Mouse (Mus musculus) testis, postnatal 14 days (tissue): ENCODE measurements at regions not wholly inside any gene's neighbourhood (a gene's known extent, or its start where the extent isn't known, plus 50 kb on each side); places are given as distances from the start of the nearest gene placed in this dataset.

Source experiments
- DNase-seq: peaks from one replicate; pipeline ENCODE4 v3.0.0; 2021; ENCODE audit warnings: low spot score

- DNase-seq = no peak
Measured at GRCm38 (mm10) chr8:12503344-12503743, 69.5 kb upstream of the Spaca7 start.

GRCm38 (mm10) chr8:12504240-12504639 is 68.6 kb upstream of the Spaca7 start:
- no peak for DNase-seq

GRCm38 (mm10) chr8:12504777-12505176 is 68.1 kb upstream of the Spaca7 start:
- no peak for DNase-seq

- DNase-seq = no peak
Measured at GRCm38 (mm10) chr8:12510233-12510632, 62.6 kb upstream of the Spaca7 start.

- DNase-seq = no peak
Measured at GRCm38 (mm10) chr8:12513042-12513441, 59.8 kb upstream of the Spaca7 start.

GRCm38 (mm10) chr8:12514138-12514537 is 58.7 kb upstream of the Spaca7 start:
- no peak for DNase-seq

- no peak for DNase-seq
Measured at GRCm38 (mm10) chr8:12521636-12522035, 51.2 kb upstream of the Spaca7 start.
